Mouse (Mus musculus): ENCODE results near the gene Fam184b.

DNA sequence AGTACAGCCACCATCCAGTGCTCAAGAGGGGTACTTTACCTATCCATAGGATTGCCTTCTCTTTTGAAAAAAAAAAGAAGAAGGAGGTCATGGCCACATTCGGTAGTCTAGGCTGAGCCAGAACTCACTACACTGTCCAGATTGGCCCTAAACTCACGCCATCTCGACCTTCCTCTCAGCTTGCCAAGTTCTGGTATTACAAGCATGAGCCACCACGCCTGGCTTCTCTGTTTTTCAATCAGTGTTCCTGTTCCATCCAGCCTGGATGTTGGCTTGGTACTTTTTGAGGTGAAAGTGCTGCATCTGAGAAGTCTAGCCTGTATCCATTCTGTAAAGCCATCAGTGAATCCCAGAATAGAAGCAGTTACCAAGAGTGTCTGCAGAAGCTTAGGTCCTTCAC, 142.9 kb downstream of the Fam184b start:
- no peak for TF ChIP-seq CTCF (conservative IDR thresholded peaks at IDR 0.05; ENCODE audit: low read length)
- no peak for TF ChIP-seq NANOG (IDR thresholded peaks at IDR 0.05; ENCODE audit: borderline replicate concordance, low read length)

All from E14TG2a.4 (cell line).